Mouse (Mus musculus): ENCODE data around the gene Fam206a. TPM values are rescaled to one million over a fixed set of nuclear protein-coding genes. Genes with fewer than 3 reads are reported as not detected.

The Fam206a gene
- polyA plus RNA-seq (2015; fragmentation: Illumina TruSeq; extraction: RNeasy Lipid Tissue Mini Kit (QIAGEN cat#74804); ENCODE audit: low read depth, low replicate concordance): 13.4 TPM

GRCm38 (mm10) chr4:56801907-56802668 lies at the start of gene Fam206a, which contains the start of gene Elp1:
Gene Fam206a, plus strand, starts transcription at chr4:56802345.
Gene Elp1, minus strand, starts transcription at chr4:56802331.

Other genes starting within 250 kb of the Fam206a start
- not detected for gene Gm26657, start 62.3 kb upstream of the Fam206a start, polyA plus RNA-seq (2015; fragmentation: Illumina TruSeq; extraction: RNeasy Lipid Tissue Mini Kit (QIAGEN cat#74804); ENCODE audit: low read depth, low replicate concordance)
- not detected for gene Actl7b, start 60.9 kb upstream of the Fam206a start, polyA plus RNA-seq (2015; fragmentation: Illumina TruSeq; extraction: RNeasy Lipid Tissue Mini Kit (QIAGEN cat#74804); ENCODE audit: low read depth, low replicate concordance)
- not detected for gene Actl7a, start 58.9 kb upstream of the Fam206a start, polyA plus RNA-seq (2015; fragmentation: Illumina TruSeq; extraction: RNeasy Lipid Tissue Mini Kit (QIAGEN cat#74804); ENCODE audit: low read depth, low replicate concordance)
- 62.1 TPM for gene Elp1, start within 50 bp of the Fam206a start, polyA plus RNA-seq (2015; fragmentation: Illumina TruSeq; extraction: RNeasy Lipid Tissue Mini Kit (QIAGEN cat#74804); ENCODE audit: low read depth, low replicate concordance)
- gene Ctnnal1, start 62.8 kb downstream of the Fam206a start, polyA plus RNA-seq (2015; fragmentation: Illumina TruSeq; extraction: RNeasy Lipid Tissue Mini Kit (QIAGEN cat#74804); ENCODE audit: low read depth, low replicate concordance): 19.0 TPM
- gene Tmem245, start 145.1 kb downstream of the Fam206a start, polyA plus RNA-seq (2015; fragmentation: Illumina TruSeq; extraction: RNeasy Lipid Tissue Mini Kit (QIAGEN cat#74804); ENCODE audit: low read depth, low replicate concordance): 15.0 TPM
- gene Frrs1l, start 188.0 kb downstream of the Fam206a start, polyA plus RNA-seq (2015; fragmentation: Illumina TruSeq; extraction: RNeasy Lipid Tissue Mini Kit (QIAGEN cat#74804); ENCODE audit: low read depth, low replicate concordance): 130 TPM

All from brain, adult 10 weeks (tissue).